ENCODE assay signal across 8 mouse cellular contexts in genomic region chr9:108347540-108348289, GRCm38 (mm10). TPM values are rescaled to one million over a fixed set of nuclear protein-coding genes. Genes with fewer than 3 reads are reported as not detected.
A peak's percentile ranks its signal among the peaks of the same experiment; 100 is the strongest.
DNase-seq lines count a peak whose midpoint lies in the region; ATAC-seq and TF ChIP-seq lines count a peak whose summit lies in the region.

Gene Usp4, plus strand, starts transcription at chr9:108347853.

- H3K4me1 ChIP-seq in heart, embryonic 10.5 days: peaks cover 14% of the 10 kb centered on the region; the same call in 1 of the 2 replicates
- peaks cover 21% of the 10 kb centered on the region for H3K4me1 ChIP-seq in kidney, embryonic 15.5 days
- peaks cover 13% of the 10 kb centered on the region for H3K4me1 ChIP-seq in limb, embryonic 15.5 days
- no peaks in the 10 kb centered on the region for H3K4me1 ChIP-seq in midbrain, postnatal 0 days (ENCODE audit: insufficient read depth, low read length)

- peak; percentile 87 for TF ChIP-seq POLR2A in brain, embryonic 14.5 days (IDR thresholded peaks at IDR 0.05; ENCODE audit: borderline replicate concordance, extremely low read depth, insufficient read depth, insufficient read length, poor library complexity, severe bottlenecking)

- DNase-seq in brain, embryonic 14.5 days (ENCODE audit: low read depth): peak; percentile 96
- DNase-seq in heart, embryonic 10.5 days (ENCODE audit: low spot score): peak; percentile 96
- peak; percentile 96 for DNase-seq in midbrain, postnatal 0 days (ENCODE audit: low spot score)
- DNase-seq in spleen, postnatal 10 days (ENCODE audit: low spot score in 2 of 2): peak; percentile 86 to 94

- H3K4me3 ChIP-seq in C2C12 (ENCODE audit: insufficient read depth, poor library complexity, severe bottlenecking): peak within 1 kb of the TSS; percentile 74
- H3K4me3 ChIP-seq in heart, embryonic 10.5 days: peak within 1 kb of the TSS; percentile 82
- H3K4me3 ChIP-seq in kidney, embryonic 15.5 days (replicated peaks): peak within 1 kb of the TSS; percentile 94
- H3K4me3 ChIP-seq in limb, embryonic 15.5 days: peak within 1 kb of the TSS; percentile 93
- H3K4me3 ChIP-seq in midbrain, postnatal 0 days (ENCODE audit: low read depth, low read length): peak within 1 kb of the TSS; percentile 95

- WGBS in heart, embryonic 10.5 days: under 1% methylated on average over 75 of the region's 75 CpGs
- under 1% methylated on average over 72 of the region's 75 CpGs for WGBS in kidney, embryonic 15.5 days
- under 1% methylated on average over 64 of the region's 75 CpGs for WGBS in limb, embryonic 15.5 days
- WGBS in midbrain, postnatal 0 days: under 1% methylated on average over 72 of the region's 75 CpGs

- peak within 1 kb of the TSS; percentile 70 for H3K4me2 ChIP-seq in kidney, embryonic 15.5 days
- H3K4me2 ChIP-seq in limb, embryonic 15.5 days: peak within 1 kb of the TSS; percentile 59
- H3K4me2 ChIP-seq in midbrain, postnatal 0 days (ENCODE audit: low read depth, low read length, poor library complexity, severe bottlenecking): peak within 1 kb of the TSS; percentile 71

- H3K79me3 ChIP-seq in C2C12 (ENCODE audit: low read depth): peaks cover 26% of the 10 kb centered on the region

- H3K27ac ChIP-seq in heart, embryonic 10.5 days: peak within 1 kb of the TSS; percentile 92
- H3K27ac ChIP-seq in kidney, embryonic 15.5 days: peak within 1 kb of the TSS; percentile 98
- peak within 1 kb of the TSS; percentile 96 for H3K27ac ChIP-seq in limb, embryonic 15.5 days
- H3K27ac ChIP-seq in midbrain, postnatal 0 days (ENCODE audit: low read depth, low read length): peak within 1 kb of the TSS; percentile 82

- H3K9ac ChIP-seq in kidney, embryonic 15.5 days: peak within 1 kb of the TSS; percentile 85
- peak within 1 kb of the TSS; percentile 80 for H3K9ac ChIP-seq in limb, embryonic 15.5 days
- peak within 1 kb of the TSS; percentile 83 for H3K9ac ChIP-seq in midbrain, postnatal 0 days (replicated peaks; ENCODE audit: low read length, poor library complexity, severe bottlenecking)

- H3K27me3 ChIP-seq in C2C12 (ENCODE audit: control insufficient read depth, insufficient read depth, insufficient read length): no peaks in the 10 kb centered on the region
- H3K27me3 ChIP-seq in heart, embryonic 10.5 days (ENCODE audit: insufficient read depth, poor library complexity, severe bottlenecking): no peaks in the 10 kb centered on the region
- H3K27me3 ChIP-seq in kidney, embryonic 15.5 days: no peaks in the 10 kb centered on the region
- H3K27me3 ChIP-seq in limb, embryonic 15.5 days: no peaks in the 10 kb centered on the region
- no peaks in the 10 kb centered on the region for H3K27me3 ChIP-seq in midbrain, postnatal 0 days (ENCODE audit: insufficient read depth, low read length)

- peak within 1 kb of the TSS; percentile 96 for H3ac ChIP-seq in C2C12 (ENCODE audit: control insufficient read depth, insufficient read length, low read depth)

- peaks cover 35% of the 10 kb centered on the region for H3K79me2 ChIP-seq in C2C12 (ENCODE audit: control insufficient read depth, insufficient read depth)

- peak; percentile 79 for ATAC-seq in erythroblast, adult 5-6 weeks (replicated peaks; ENCODE audit: low FRiP score, poor library complexity, severe bottlenecking)
- ATAC-seq in kidney, embryonic 15.5 days (replicated peaks; ENCODE audit: low FRiP score): peak; percentile 95
- peak; percentile 93 for ATAC-seq in limb, embryonic 15.5 days (ENCODE audit: insufficient number of reproducible peaks, low FRiP score, low TSS enrichment, low read depth)
- ATAC-seq in midbrain, postnatal 0 days (ENCODE audit: low FRiP score): peak; percentile 94

- no peak for TF ChIP-seq CTCF in C2C12 (IDR thresholded peaks at IDR 0.05; ENCODE audit: control insufficient read depth, insufficient read depth, insufficient read length)
- TF ChIP-seq CTCF in brain, embryonic 14.5 days (IDR thresholded peaks at IDR 0.05; ENCODE audit: borderline replicate concordance, extremely low read depth, insufficient read depth, insufficient read length): no peak
- TF ChIP-seq CTCF in midbrain, postnatal 0 days (IDR thresholded peaks at IDR 0.05): no peak

- no peaks in the 10 kb centered on the region for H3K9me3 ChIP-seq in heart, embryonic 10.5 days
- no peaks in the 10 kb centered on the region for H3K9me3 ChIP-seq in kidney, embryonic 15.5 days (replicated peaks)
- H3K9me3 ChIP-seq in limb, embryonic 15.5 days: no peaks in the 10 kb centered on the region
- no peaks in the 10 kb centered on the region for H3K9me3 ChIP-seq in midbrain, postnatal 0 days (ENCODE audit: low read length)

- peaks cover 29% of the 10 kb centered on the region for H3K36me3 ChIP-seq in C2C12 (ENCODE audit: control insufficient read depth, insufficient read depth)
- peaks cover 32% of the 10 kb centered on the region for H3K36me3 ChIP-seq in heart, embryonic 10.5 days
- peaks cover 25% of the 10 kb centered on the region for H3K36me3 ChIP-seq in kidney, embryonic 15.5 days
- peaks cover 25% of the 10 kb centered on the region for H3K36me3 ChIP-seq in limb, embryonic 15.5 days
- peaks cover 15% of the 10 kb centered on the region for H3K36me3 ChIP-seq in midbrain, postnatal 0 days (ENCODE audit: insufficient read depth, low read length)

TF ChIP-seq in C2C12, 6 proteins besides CTCF, POLR2A, EP300 and RAD21:
- TF ChIP-seq MAX (IDR thresholded peaks at IDR 0.05) (peak; percentile 37), USF1 (IDR thresholded peaks at IDR 0.05; ENCODE audit: low read depth) (no peak)
TF ChIP-seq in C2C12: peak in this region for 1.

RNA-seq across cellular contexts. Expression of gene Usp4, which starts in this region (rescaled TPM):
- polyA plus RNA-seq in C2C12 (2012; fragmentation: generic; extraction: Trizol): 82.3 TPM
- 113 and 152 TPM in 2 replicates for polyA plus RNA-seq in brain, embryonic 14.5 days (2012; rRNA removed)
- total RNA-seq in erythroblast, adult 5-6 weeks (2015; ENCODE audit: low replicate concordance): 158 and 217 TPM in 2 replicates
- 141 and 164 TPM in 2 replicates for total RNA-seq in erythroblast, adult 5-6 weeks (2017; ENCODE audit: low replicate concordance)
- 114 and 122 TPM in 2 replicates for polyA plus RNA-seq in heart, embryonic 10.5 days (2016; fragmentation: Nextera tagmentation; extraction: Ambion mirVana)
- polyA plus RNA-seq in kidney, embryonic 15.5 days (2015; fragmentation: Nextera tagmentation; extraction: Ambion mirVana): 95.2 and 105 TPM in 2 replicates
- polyA plus RNA-seq in limb, embryonic 15.5 days (2015; fragmentation: Nextera tagmentation; extraction: Ambion mirVana): 99.6 and 108 TPM in 2 replicates
- total RNA-seq in midbrain, postnatal 0 days (2014; rRNA removed): 114 and 132 TPM in 2 replicates
- 102 and 106 TPM in 2 replicates for polyA plus RNA-seq in midbrain, postnatal 0 days (2015; fragmentation: Nextera tagmentation; extraction: Ambion mirVana)

Comparison
In these comparisons a context has a peak if more than half of its experiments do, and no peak if none do; other contexts are left out.
1. Peak in every context shown above with its lines: DNase-seq, ATAC-seq, H3K4me3 ChIP-seq and H3K27ac ChIP-seq.